ENCODE assay signal across 22 mouse cellular contexts in genomic region chr4:140871376-140871775, GRCm38 (mm10). TPM values are rescaled to one million over a fixed set of nuclear protein-coding genes. Genes with fewer than 3 reads are reported as not detected.
"Had no signal": no experiment of that assay in that cellular context is flagged by ENCODE, and none has a peak within 500 bp of the region (broad histone marks: within the 10 kb centered on the region; RNA-seq: fewer than 3 reads in every experiment).

No protein-coding gene starts in this region.

- DNase-seq: heart, adult 18-20 months; heart, postnatal 10 days; kidney, adult 11 months; kidney, adult 2 months; kidney, adult 9 months; kidney, postnatal 14 days; layer of hippocampus, adult 9-11 months; layer of hippocampus, postnatal 36 days; left cerebral cortex, postnatal 4 days had no signal

- H3K27me3 ChIP-seq: hindbrain, embryonic 15.5 days had no signal

- H3K9me3 ChIP-seq: hindbrain, embryonic 15.5 days; kidney, embryonic 15.5 days; limb, embryonic 15.5 days had no signal

- H3K27ac ChIP-seq: hindbrain, embryonic 13.5 days; hindbrain, embryonic 15.5 days; hindbrain, postnatal 0 days; kidney, embryonic 15.5 days; kidney, postnatal 0 days; limb, embryonic 13.5 days; limb, embryonic 15.5 days had no signal

- H3K4me3 ChIP-seq: heart, embryonic 12.5 days; hindbrain, embryonic 13.5 days; hindbrain, embryonic 15.5 days; kidney, embryonic 15.5 days; limb, embryonic 13.5 days; limb, embryonic 15.5 days had no signal

- H3K36me3 ChIP-seq: heart, embryonic 12.5 days; hindbrain, embryonic 13.5 days; hindbrain, embryonic 15.5 days; kidney, embryonic 15.5 days; limb, embryonic 13.5 days; limb, embryonic 15.5 days had no signal

RNA-seq across cellular contexts. Expression of gene Padi1, which starts 25.8 kb away (rescaled TPM):
- total RNA-seq: heart, postnatal 10 days; heart, postnatal 25 days; hindbrain, postnatal 0 days; layer of hippocampus, adult 18-20 months; layer of hippocampus, postnatal 14 days; layer of hippocampus, postnatal 36 days; left cerebral cortex, adult 18-20 months; left cerebral cortex, postnatal 25 days had no signal
- polyA plus RNA-seq: hindbrain, embryonic 13.5 days; hindbrain, postnatal 0 days had no signal
